Mouse (Mus musculus): ENCODE measurements around the gene Abhd12.

- TF ChIP-seq POLR2A (IDR thresholded peaks at IDR 0.05; ENCODE audit: low read depth, low read length) = no peak
- no peak for TF ChIP-seq CTCF (IDR thresholded peaks at IDR 0.05; ENCODE audit: extremely low read depth, insufficient read depth, insufficient read length, insufficient replicate concordance)
These were observed 87.7 kb downstream of the Abhd12 start for GRCm38 (mm10) chr2:150816676-150817402.
